Mouse (Mus musculus) midbrain, postnatal 0 days (tissue): ENCODE results near the gene Phykpl. TPM values are rescaled to one million over a fixed set of nuclear protein-coding genes. Genes with fewer than 3 reads are reported as not detected.
"Not testable (repeated sequence)": the region's sequence is repeated elsewhere in the genome, so short reads cannot be mapped to it uniquely, and the experiment has no call there.

Experiments used
- ATAC-seq: fragments of 200-750 bp; cut with Nextera tagmentation; 2 replicates; pipeline ENCODE4 v1.8.0; 2017; ENCODE audit warnings: moderate number of reproducible peaks, mild to moderate bottlenecking, moderate TSS enrichment, moderate library complexity; ENCODE audit not compliant: low FRiP score
- DNase-seq: peaks from one replicate; pipeline ENCODE4 v3.0.0-alpha.2; 2015; ENCODE audit warnings: low spot score
- H3K27ac ChIP-seq: fragments of 300-500 bp; sonication (generic); 2 replicates; pipeline ENCODE4 v1.5.1; 2014; ENCODE audit warnings: low read depth, mild to moderate bottlenecking, low read length, mixed read lengths
- H3K27me3 ChIP-seq: fragments of 300-500 bp; sonication (generic); 2 replicates; pipeline ENCODE4 v1.6.1; 2014; ENCODE audit warnings: low read length, control low read depth, mixed read lengths; ENCODE audit not compliant: insufficient read depth
- H3K36me3 ChIP-seq: fragments of 300-500 bp; sonication (generic); 2 replicates; pipeline ENCODE4 v1.6.1; 2014; ENCODE audit warnings: low read length, control low read depth, mixed read lengths; ENCODE audit not compliant: insufficient read depth
- H3K4me1 ChIP-seq: fragments of 300-500 bp; sonication (generic); 2 replicates; pipeline ENCODE4 v1.6.1; 2014; ENCODE audit warnings: mild to moderate bottlenecking, control low read depth, antibody characterized with exemption, low read length, mixed read lengths; ENCODE audit not compliant: insufficient read depth
- H3K4me2 ChIP-seq: fragments of 300-500 bp; sonication (generic); 2 replicates; pipeline ENCODE4 v1.6.1; 2014; ENCODE audit warnings: low read depth, mild to moderate bottlenecking, low read length, mixed read lengths; ENCODE audit not compliant: poor library complexity, severe bottlenecking
- H3K4me3 ChIP-seq: fragments of 300-500 bp; sonication (generic); 2 replicates; pipeline ENCODE4 v1.5.1; 2014; ENCODE audit warnings: low read depth, mild to moderate bottlenecking, low read length, moderate library complexity
- H3K9ac ChIP-seq: fragments of 300-500 bp; sonication (generic); replicated peaks from 2 replicates; pipeline ENCODE4 v1.6.1; 2014; ENCODE audit warnings: mild to moderate bottlenecking, low read length, moderate library complexity, mixed read lengths; ENCODE audit not compliant: poor library complexity, severe bottlenecking
- H3K9me3 ChIP-seq: fragments of 300-500 bp; sonication (generic); 2 replicates; pipeline ENCODE4 v1.6.1; 2016; ENCODE audit warnings: low read length, control low read depth
- CTCF ChIP-seq: IDR thresholded peaks from 2 replicates; pipeline ENCODE4 v1.5.1; 2016; ENCODE audit warnings: antibody characterized with exemption, mild to moderate bottlenecking
- WGBS: fragments of 180-500 bp; shearing (Covaris S2); extraction: QIAGEN DNeasy Blood & Tissue Kit; methylation state at CpG from one replicate; pipeline ENCODE4 v1.1.7; 2014; 5-methylcytosine and 5-hydroxymethylcytosine counted together
- polyA plus RNA-seq: library from polyadenylated mRNA; unstranded; fragments of >200 nt; fragmentation: Nextera tagmentation; extraction: Ambion mirVana; gene quantifications from 2 replicates; pipeline ENCODE4 v1.2.1, GENCODE M21; 2015
- total RNA-seq: library from RNA; depleted of rRNA; stranded (reverse); fragments of >200 nt; gene quantifications from 2 replicates; pipeline ENCODE4 v1.2.3, GENCODE M21; 2014

The Phykpl gene
- total and polyA plus RNA-seq, 2 experiments from 2014 or later: 6.6 to 6.9 TPM

DNA sequence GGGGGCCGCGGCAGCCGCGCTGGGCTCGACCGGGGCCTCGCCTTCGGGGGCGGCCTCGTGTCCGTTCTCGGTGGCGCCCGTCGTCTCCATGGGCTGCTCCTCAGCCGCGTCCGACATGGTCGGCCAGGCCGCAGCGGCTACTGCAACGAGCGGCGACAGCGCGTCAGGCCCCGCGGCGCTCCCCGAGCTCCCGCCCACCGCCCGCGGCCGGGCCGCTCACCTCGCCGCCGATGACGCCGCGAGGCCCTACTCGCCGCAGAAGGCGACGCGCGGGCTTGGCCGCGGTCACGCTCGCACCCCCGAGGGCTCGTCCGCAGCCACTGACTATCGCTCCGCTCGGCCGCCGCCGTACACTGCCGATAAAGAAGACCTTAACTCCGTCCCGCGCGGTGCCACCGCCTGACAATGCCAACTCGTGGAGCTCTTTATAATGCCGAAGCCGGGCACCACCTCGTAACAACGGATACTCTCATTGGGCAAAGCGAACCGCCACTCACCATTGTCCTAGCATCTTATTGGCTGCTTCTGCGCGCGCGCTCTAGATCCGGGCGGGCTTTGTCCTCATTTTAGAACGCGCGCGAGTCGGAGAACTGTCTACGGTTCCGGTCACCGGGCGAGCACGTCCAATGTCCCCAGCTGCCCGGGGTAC lies 22.0 kb downstream of the Phykpl start, which contains the start of gene Hnrnpab:
TSS of gene Hnrnpab (minus strand) at position 401 of the 649 bp plus-strand sequence.
- Histone ChIP-seq H3K27ac (peak within 1 kb of the TSS; percentile 94), H3K4me1 (0 out of 2 replicates have a peak, but pooled peaks cover 4% of the 10 kb centered on the region), H3K27me3 (no peaks in the 10 kb centered on the region), H3K4me2 (peak within 1 kb of the TSS; percentile 77), H3K4me3 (peak within 1 kb of the TSS; percentile 96), H3K9ac (peak within 1 kb of the TSS; percentile 98), H3K36me3 (peaks cover 25% of the 10 kb centered on the region), H3K9me3 (no peaks in the 10 kb centered on the region)
- DNase-seq (peak; percentile 99), ATAC-seq (peak; percentile 95)
- no peak for TF ChIP-seq CTCF
- WGBS: under 1% methylated on average over 56 of the region's 91 CpGs

DNA sequence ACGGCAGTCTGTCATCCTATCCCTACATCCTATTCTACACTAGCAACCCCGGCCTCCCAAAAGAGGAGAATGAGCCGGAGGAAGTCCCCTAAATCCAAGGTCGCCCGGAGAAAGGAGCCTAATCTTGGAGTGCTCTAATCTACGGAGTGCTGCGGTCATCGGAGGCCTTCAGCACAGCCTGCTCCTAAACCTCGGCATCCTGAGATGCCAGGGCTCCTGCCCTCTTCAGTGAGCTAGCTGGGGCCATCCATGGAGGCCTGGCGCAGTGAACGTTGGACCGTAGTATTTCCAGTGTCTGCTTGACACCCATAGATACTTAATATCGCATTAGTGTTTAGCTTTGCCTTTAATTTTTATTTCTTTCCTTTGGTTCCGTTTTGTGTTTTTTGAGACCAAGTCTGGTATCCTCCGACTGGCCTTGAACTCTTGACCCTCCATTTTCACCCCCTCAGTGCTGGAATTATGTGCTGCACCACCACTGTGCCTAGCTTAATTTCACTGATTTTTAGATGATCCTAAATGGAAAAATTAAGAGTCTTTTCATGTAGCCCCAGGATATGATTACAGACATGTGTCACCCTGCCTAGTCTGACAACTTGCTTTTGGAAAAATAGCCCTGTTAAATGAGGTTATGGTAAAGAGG lies 22.7 kb downstream of the Phykpl start:
- WGBS: 11% methylated on average over 15 of the region's 15 CpGs
- peak overlapping the region; percentile 62 for H3K4me2 ChIP-seq
- ATAC-seq: peak; percentile 59
- DNase-seq: no peak
- 0 out of 2 replicates have a peak, but pooled peaks cover 4% of the 10 kb centered on the region for H3K4me1 ChIP-seq
- peak overlapping the region; percentile 96 for H3K4me3 ChIP-seq
- H3K27ac ChIP-seq: peak overlapping the region; percentile 94
- H3K9me3 ChIP-seq: no peaks in the 10 kb centered on the region
- peaks cover 19% of the 10 kb centered on the region for H3K36me3 ChIP-seq
- peak overlapping the region; percentile 80 for H3K9ac ChIP-seq
- no peaks in the 10 kb centered on the region for H3K27me3 ChIP-seq
- TF ChIP-seq CTCF: no peak

DNA sequence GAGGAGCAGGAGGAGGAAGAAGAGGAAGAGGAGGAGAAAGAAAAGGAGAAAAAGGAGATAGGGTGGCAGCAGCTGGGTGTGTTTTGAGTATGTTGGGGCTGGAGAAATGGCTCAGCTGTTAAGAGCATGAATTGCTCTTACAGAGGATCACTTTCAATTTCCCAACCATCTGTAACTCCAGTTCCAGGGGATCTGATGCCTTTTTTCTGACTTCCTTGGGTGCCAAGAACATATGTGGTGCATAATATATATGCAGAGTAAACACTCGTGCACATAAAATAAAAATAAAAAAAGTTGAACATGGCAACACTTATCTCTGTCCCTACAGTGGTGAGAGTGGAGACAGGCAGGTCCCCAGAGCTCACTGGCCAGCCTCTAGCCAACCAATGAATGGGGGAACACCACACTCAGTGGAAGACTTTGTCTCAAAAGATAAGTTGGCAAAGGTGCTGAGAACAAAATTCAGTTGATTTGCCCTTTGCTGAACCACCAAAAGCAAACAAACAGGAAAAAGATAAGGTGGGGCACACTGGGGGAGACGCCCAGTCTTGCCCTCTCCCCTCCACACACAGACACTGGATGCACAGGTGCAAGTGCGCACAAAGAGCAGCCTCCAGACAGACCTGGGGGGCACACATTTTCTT lies 24.8 kb downstream of the Phykpl start:
- Histone ChIP-seq H3K4me3 (no peak overlapping the region), H3K4me1 (0 out of 2 replicates have a peak, but pooled peaks cover 4% of the 10 kb centered on the region), H3K9me3 (no peaks in the 10 kb centered on the region), H3K27me3 (no peaks in the 10 kb centered on the region), H3K36me3 (no peaks in the 10 kb centered on the region), H3K27ac (no peak overlapping the region), H3K4me2 (no peak overlapping the region), H3K9ac (no peak overlapping the region)
- no peak for DNase-seq
- no peak for TF ChIP-seq CTCF
- WGBS: 86% methylated on average over 3 of the region's 3 CpGs
- no peak for ATAC-seq

DNA sequence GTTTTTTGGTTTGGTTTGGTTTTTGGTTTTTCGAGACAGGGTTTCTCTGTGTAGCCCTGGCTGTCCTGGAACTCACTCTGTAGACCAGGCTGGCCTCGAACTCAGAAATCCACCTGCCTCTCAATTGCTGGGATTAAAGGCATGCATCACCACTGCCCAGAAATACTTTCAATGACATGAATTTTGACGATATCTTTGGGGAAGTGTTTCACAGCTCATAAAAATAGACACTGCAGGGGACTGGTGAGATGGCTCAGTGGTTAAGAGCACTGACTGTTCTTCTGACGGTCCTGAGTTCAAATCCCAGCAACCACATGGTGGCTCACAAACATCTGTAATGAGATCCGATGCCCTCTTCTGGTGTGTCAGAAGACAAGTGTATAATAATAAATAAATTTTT lies 25.4 kb downstream of the Phykpl start:
- WGBS: 87% methylated on average over 5 of the region's 5 CpGs
- H3K36me3 ChIP-seq, ATAC-seq, H3K9ac ChIP-seq, DNase-seq, H3K4me1 ChIP-seq, H3K27me3 ChIP-seq, H3K27ac ChIP-seq, H3K4me2 ChIP-seq, H3K4me3 ChIP-seq, H3K9me3 ChIP-seq: not testable (repeated sequence)

DNA sequence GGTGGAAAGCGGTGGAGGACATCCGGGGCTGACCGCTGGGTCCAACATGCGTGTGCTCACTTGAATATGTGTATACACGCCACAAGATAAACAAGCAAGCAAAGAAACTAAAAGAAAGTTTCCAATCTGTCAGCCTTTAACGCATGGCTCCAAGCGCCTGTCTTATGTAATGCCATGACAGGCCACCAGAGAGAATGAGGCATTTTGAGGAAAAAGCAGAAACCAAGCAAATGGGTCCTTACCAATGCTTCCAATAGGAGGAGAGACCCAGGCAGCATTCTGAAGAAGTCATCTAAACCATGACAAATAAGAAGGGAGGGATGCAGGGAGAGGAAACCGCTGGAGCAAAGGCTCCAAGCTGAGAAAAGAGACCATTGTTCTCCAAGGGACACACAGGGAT lies 29.7 kb downstream of the Phykpl start:
- no peaks in the 10 kb centered on the region for H3K9me3 ChIP-seq
- H3K9ac ChIP-seq: no peak overlapping the region
- no peaks in the 10 kb centered on the region for H3K36me3 ChIP-seq
- no peak for ATAC-seq
- DNase-seq: no peak
- no peak overlapping the region for H3K4me2 ChIP-seq
- H3K4me1 ChIP-seq: 0 out of 2 replicates have a peak, but pooled peaks cover 3% of the 10 kb centered on the region
- no peak overlapping the region for H3K27ac ChIP-seq
- no peak; the same call in 1 of the 2 replicates for TF ChIP-seq CTCF
- 78% methylated on average over 8 of the region's 8 CpGs for WGBS
- no peak overlapping the region for H3K4me3 ChIP-seq
- no peaks in the 10 kb centered on the region for H3K27me3 ChIP-seq
